Mouse (Mus musculus) frontal cortex, postnatal 10 days (tissue): ENCODE data around the gene Klhl2.

Source experiments
- DNase-seq, 2 experiments: peaks; one replicate each; pipeline ENCODE4 v3.0.0; 2022; ENCODE audit warnings: low spot score in 2 of 2, mixed read lengths in 1 of 2

Gene Klhl2

DNA sequence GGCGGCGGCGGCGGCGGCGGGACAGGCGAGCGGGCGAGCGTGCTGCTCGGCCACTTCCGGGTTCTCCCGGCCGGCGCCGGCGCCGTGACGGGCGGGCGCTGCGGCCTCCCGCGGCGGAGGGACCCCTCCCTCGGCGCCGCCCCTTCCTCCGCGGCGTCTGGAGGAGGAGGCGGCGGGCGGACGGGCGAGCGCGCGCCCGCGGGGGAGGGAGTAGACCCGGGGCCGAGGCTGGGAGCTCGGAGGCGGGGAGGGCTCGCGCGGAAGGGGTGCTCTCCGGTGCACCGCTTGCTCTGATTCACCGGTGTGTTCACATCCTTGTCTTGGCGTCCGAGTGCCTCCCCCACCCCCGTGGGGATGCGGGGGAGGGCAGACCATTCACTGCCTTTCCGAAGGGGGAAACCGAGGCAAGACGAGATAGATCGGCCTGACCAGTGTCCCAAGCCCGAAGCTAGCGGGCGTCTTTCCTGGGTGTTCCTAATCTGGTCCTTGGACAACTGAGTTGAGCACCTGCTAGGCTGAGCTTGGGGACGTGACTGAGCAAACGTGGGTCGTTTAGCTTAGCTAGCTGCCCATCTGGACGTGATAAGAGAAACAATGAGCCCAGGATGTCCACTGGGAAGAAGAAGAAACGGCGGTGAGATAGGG is at the start of gene Klhl2:
Klhl2 (minus strand) TSS at position 121 of the 645 bp plus-strand sequence.
- DNase-seq = peak; percentile 65 to 74

DNA sequence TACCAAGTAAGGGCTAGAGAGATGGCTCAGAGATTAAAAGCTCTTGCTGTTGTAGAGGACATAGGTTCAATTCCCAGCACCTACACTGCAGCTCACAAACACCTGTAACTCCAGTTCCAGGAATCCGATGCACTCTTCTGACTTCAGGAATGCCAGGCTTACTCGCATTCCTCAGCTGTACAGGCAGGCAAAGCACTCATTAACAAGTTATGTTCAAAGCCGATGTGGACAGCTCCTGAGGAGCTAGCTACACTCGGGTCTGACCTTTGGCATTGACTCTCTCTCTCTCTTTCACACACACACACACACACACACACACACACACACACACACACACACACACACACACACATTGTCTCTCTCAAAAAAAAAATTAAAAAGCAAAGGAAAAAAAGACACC is 48.9 kb upstream of the Klhl2 start:
- no peak for DNase-seq

DNA sequence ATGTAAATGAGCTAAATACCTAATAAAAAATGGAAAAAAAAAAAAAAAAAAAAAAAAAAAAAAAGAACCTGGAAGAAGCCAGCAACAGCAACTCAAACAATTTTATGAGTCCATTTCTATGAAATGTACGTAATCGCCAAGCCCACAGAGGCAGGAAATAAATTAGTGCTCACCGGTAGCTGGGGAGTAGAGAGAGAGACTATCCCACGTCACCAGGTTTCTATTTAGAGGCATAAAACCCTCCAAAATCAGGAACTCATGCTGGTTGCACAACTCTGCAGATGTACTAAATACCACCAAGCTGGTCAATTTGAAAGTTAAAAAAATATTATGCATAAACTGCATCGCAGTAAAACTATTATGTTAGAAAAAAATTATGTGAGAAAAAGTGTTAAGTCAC is 46.9 kb upstream of the Klhl2 start:
- DNase-seq = no peak

DNA sequence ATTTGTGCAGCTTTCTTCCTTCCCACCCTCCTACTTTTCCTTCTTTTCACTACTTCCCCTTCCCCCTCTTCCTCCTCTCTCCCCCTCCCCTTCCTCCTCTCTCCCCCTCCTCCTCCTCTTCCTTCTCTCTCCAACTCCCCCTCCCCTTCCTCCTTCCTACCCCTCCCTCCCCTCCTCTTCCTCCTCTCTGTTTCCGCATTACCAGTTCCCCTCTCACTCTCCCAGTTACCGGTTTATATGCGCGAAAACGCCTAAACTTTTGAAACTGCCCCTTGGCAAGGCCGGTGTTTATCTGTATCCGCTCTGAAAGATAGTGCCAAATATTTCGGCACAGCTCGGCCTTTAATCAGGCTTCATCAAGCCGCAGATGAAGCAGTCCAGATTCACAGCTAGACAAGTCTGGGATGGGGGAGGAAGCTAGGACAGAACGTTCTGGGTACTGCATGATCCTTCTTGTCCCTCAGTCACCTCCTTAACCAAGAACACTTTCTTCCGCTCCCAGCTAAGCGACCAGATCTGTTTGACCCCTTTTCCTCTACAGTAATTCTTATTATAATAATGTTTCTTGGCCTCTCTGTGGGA is 30.9 kb upstream of the Klhl2 start:
- DNase-seq = no peak

DNA sequence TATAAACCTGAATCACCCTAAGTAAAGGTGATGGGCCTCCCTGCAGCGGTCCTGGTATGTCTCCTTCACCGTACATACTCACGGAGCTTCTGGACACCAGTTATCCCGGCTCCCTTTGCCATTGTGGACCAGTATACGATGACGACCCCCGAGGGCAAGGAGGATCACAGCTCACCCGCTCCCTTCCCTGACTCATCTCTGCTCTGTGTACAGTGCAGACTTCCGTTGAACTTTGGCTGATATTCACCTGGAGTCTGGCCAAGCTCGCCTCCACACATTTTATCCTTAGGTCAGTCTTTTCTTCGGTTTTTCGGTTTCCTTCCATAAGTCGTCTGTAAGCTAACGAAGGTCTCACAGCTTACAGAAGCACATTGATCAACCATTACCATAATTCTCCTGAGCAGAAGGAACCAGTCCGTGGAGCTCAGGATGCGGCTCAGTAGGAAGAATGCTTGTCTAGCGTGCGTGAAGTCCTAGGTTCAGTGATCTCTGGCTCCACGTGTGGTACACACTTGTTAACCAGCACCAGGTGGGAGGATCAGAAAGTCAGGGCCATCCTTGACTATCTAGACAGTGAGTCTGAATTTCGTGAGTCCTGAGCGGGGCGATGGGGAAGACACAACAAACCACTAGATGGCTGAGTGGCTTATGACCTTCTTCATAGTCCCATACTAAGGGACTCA is 28.0 kb upstream of the Klhl2 start:
- no peak for DNase-seq

DNA sequence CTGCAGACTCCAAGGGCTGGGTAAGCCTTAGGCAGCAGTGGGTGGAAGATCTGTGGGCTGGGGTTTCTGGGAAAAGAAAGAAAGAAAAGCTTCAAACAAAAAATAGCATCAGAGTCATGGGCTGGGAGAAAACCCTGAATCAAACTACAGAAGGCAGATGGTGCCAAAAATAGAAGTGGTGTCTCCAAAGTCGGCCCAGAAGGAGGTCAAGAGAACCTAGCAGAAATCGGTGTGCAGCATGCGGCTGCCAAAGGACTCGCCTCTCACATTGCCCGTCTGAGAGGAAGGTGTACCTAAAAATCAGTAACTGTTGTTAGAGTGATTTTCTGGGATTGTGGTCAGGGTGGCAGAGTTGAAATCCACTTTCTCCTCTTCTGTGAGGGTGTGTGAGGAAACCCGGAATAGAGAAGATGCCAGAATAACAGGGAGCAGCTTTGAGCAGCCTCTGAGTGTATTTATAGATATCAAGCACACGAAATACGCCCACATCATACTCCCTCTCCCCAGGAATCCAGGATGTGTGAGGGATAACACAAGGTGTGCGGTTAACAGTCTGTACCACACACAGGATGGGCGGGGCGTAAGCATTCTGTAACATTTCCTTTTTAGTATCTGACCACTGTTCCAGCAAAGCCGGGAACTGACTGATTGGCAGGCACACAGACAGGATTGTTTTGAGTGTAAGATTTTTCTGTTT is 21.8 kb upstream of the Klhl2 start:
- DNase-seq = peak; percentile 33 to 63

DNA sequence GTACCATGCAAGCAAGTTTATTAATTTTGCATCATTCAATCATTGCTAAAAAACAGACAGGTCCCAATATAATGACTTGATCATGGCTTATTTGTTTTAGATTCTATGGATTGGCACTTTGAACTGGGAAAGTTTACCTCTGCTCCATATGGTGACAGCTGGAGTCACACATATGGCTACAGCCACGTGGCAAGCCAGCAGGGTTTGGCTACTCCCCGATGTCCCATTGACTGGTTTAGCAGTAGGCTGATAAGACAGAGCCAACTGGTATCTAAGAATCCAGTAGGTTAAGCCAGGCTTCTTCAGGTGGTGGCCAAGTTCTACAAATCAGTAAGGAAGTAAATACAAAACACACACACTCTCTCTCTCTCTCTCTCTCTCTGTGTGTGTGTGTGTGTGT is 20.4 kb upstream of the Klhl2 start:
- DNase-seq = no peak

DNA sequence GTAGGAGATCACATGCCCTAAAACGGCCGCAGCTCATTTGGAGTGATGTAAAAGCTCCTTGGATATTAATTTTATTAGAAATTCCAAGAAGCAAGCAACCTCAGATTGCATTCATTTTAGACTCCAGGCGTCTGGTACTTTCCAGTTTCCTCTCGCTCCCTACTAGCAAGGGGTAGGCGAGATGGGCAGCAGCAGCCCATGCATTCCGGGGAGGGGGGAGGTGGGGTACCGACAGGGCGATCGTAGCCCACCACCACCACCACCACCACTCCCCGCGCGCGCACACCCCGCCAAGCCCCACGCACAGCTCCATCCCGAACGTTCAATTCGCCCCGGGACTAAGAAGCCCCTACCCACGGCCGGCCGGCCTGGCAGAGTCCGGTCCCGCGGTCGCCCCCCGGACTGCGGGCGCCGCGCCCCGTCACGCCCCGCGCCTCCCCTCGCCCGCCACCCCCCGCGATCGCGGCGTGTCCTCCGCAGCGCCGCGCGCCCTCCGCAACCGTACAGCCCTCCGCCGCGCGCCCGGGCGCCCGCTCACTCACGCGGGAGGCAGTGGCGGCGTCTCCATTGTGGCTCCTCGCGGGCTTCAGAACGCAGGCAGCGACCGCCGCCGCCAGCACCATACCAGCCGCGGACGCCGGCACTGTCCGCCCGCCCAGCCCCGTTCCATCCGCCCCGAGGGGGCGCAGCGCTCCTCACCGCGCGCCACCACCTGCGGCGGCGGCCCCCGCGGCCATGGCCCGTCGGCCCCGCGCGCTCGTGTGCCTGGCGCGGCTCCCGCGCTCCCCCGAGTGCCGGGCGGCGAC is 523 bp downstream of the Klhl2 start:
- peak in 1 of 2 experiments; percentile 51 for DNase-seq

DNA sequence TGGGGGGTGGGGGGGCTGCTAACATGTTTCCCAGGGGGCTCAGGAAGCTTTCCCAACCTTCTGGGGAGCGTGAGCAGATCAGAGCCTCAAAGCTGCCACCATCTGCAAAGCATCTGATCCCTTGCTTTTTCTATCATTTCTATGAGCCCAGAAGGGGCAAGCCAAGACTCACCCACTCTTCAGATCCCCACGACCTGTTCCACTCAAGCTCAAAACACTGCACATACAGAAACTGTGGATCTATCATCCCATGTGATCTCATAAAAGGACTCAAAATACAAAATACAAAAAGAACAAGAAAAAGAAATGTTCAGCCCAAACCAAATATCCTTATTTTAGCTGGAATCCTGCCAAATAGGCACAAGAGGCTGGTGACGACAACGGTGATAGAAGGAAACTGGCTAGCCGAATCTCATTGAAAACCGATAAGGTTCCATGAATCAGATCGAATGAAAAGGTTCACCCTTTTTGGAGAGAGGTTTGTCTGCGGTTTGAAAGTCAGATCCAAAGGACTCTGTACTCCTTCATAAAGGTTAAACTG is 1.5 kb downstream of the Klhl2 start:
- DNase-seq = no peak

DNA sequence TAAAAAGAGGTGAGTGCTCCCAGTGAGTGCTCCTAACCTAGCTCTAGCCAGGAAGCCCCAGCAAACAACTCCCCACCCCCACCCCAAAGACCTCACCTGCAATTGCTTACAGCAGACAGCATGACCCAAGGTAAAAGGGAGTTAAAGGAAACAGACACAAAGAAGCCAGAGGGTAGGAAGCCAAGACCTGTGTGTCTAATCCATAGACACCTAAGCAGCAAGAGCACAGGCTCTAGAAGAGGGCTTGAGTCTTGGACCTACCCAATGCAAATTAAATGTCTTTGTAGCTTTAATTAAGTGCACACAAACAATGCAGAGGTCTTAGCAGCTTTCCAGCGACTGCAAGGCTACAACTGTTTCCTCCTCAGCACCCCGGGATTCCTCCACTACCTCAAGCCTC is 2.2 kb downstream of the Klhl2 start:
- DNase-seq = no peak

DNA sequence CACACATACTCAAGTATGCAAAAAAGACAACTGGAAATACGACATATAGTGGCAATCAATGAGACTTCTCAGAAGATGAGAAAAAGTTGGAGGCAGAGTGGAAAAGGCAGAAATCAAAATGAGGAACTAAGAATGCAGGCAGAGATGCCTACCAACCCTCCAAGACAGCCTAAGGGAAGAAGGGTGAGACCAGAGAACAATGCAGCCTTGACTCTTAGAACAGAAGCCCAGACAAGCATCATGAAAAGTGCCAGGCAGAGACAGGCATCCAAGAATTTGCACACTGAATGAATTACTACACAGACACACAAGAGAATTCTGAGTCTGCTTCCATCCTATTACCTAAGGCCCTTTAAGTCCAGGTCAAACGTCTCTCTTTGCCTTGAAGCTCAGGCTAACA is 2.6 kb downstream of the Klhl2 start:
- no peak for DNase-seq

DNA sequence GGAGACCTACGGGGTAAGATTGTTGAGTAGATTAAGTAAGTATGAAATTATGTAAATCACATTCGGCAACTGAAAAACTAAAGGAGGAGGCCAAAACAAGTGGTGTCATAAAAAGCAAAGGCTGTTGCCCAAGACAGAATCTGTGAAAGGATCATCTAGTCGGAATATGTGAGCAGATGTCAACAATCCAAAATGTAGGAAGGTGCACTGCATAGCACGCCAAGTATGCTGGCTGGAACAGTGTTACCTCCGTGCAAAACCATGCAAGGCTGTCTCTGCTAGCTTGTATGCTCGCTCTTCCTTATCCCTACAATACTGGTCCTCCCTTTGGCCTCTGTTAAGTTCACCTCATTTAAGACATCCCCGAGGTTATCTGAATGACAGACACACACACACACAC is 4.5 kb downstream of the Klhl2 start:
- DNase-seq = no peak

DNA sequence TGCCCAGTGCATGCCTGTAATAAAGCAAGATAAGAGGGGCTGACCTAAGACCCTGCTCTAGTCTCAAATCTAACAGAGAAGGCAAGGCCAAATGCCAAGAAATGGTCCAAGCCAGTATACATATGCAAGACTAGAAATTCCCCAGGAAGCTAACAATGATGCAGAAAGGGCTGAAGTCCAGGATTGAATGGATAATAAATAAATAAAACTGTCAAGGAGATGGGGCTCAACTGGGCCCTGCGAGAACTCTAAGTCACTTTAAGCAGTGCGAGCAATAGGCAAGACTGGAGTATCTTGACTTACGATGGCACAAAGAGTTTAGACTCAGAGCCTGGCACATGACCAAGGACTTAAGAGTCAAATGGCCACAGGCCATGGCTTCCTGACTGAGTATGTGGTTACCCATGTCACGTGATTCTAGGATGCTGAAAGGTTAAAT is 5.8 kb downstream of the Klhl2 start:
- DNase-seq = no peak

DNA sequence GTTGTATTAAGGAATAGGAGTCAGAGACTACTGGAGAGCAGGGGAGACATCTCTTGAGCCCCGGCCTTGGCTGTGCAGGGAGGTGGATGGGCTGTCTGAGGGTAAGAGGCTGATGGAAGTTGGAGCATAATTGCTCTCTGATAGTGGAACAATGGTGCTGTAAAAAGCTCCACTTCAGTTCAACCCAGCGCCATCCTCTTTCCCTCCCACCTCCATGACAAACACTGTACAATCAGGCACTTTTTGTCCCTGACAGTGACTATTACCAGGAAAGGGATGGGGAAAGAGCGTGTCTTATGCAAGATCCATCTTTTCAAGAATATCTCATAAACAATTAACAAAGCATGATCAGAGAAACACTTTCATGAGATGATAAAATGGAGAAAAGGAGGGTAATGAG is 6.6 kb downstream of the Klhl2 start:
- DNase-seq = no peak

DNA sequence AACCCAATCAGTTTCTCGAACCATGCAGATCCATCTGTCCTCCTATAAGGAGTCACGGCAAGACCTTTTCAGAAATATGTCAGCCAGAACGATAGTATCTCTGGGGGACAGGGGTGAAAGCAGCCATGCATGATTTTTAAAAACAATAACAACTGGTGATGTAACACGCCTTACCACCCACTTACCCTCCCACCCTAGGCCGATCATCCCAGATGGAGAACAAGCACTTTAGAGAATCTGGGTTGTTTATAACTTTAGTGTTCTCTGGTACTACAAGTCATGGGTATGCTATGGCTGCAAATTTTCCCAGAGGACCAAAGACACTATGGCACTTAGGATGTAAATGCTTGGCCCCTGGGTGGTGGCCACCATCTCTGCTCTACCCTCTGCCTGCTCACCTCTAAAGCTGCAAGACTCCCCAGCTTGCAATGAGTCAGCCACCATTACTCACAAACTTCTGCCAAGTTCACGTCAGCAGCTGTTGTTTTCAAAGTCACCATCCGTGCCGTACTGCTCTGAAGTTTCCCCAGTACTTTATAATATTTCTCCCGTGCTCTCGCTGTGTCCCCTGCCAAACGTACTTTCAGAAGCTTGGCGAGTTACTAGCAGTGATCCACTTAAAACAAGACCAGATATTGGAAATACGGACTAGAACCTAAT is 7.9 kb downstream of the Klhl2 start:
- DNase-seq = no peak

DNA sequence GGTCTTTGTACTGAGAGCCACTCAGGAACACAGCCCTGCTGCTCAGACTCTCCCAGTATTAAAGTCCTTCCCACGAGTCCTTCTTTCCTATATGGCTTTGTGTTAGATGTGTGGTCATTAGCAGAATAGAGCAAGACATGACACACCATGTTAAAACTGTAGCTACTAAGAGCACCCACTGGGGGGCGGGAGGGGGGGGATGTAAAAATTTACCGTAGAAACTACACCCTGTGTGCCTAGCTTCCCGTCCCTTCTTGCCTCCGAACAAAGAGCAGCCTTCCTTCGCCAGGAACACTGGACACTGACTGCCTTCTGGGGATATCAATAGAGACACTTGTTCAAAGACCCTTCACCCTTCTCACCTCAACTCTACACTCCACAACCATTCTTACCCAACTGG is 10.2 kb downstream of the Klhl2 start:
- no peak for DNase-seq

DNA sequence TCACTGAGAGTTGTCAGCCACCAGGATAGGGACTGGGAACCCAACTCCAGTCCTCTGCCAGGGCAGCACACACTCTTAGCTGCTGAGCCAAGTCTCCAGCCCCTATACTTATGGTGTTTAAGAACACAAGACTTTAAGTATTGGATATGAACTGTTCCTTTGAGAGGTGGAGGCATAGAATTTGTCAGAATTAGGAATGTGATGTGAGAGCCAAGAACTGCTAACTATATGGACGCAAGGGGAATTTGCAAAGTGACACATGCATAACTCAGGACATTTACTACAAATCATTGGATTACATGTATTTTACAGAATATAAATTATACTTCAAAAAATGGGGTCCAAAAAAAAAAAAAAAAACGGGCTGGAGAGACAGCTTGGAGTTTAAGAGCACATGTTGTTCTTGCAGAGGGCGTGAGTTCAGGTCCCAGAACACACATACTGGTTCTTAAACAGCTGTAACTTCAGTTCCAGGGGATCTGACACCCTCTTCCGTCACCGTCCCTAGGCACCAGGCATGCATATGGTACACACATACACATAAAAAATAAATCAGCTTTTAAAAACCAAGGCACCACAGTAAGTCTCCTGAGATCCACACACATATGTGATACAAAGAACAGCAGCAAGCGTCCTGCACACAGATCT is 14.2 kb downstream of the Klhl2 start:
- no peak for DNase-seq

DNA sequence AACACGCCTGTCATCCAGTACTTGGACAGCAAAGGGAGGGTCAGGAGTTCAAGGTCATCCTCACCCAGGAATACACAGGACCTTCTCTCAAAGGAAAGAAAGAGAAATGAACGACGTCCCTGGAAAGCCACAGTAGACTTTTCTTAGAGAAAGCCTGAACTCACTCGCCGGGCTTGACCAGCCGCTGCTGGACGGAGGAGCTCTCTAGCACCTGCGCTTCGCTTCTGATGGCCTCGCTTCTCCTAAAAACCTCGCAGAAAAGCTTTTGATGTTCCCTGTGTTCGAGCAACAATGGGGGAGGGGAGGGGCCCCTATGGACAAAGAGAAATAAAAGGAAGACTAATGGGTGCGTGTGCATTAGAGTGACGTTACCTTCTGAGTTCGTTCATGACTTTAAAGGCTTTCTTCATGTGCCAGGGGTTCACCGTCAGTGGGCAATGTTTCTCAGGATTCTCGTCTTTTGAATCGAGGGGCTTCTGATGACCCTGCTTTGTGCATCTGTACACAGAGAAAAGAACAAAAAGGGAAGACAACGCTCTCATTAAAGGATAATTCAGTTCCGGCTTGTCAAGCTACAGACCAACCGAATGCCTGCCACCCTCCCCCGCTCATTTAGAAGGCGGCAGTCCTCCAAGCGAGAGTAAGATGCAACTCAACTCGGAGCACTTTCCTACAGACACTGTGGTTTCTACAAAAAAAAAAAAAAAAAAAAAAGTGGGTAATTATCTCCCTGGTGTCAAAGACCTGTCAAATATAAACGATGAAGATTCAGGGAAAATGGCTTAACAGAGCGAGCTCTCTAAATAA is 15.5 kb downstream of the Klhl2 start:
- no peak for DNase-seq

DNA sequence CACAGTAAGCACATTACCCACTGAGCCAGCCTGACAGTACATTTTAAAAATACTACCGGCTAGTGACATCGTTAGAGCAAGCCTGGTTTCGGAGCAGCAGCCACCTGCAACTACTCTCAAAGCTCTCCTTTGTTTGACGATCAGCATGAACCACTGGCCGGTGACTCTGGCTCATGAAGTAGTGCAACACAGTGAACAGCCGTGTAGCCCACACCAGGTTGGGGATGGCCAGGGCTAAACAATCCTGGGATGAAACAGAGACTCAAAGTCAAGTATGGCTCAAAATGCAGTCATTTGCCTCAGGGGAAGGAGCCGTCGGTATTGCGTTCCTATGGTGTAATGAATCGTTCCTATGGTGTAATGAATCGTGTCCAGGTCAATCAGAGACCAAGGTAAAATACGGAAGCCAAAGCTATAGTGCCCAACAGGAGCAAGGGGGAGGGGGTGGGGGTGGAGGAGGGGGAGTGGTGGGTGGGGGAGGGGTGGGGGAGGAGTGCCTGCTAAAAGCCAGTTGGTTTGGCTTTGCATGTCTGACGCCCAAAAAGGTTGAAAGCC is 17.2 kb downstream of the Klhl2 start:
- no peak for DNase-seq
